Mouse (Mus musculus): ENCODE data around the gene Dchs1. TPM values are rescaled to one million over a fixed set of nuclear protein-coding genes. Genes with fewer than 3 reads are reported as not detected.

Dchs1 gene
- 15.0 and 17.7 TPM in 2 replicates for polyA plus RNA-seq (2014; fragmentation: Nextera tagmentation; extraction: Ambion mirVana)

DNA sequence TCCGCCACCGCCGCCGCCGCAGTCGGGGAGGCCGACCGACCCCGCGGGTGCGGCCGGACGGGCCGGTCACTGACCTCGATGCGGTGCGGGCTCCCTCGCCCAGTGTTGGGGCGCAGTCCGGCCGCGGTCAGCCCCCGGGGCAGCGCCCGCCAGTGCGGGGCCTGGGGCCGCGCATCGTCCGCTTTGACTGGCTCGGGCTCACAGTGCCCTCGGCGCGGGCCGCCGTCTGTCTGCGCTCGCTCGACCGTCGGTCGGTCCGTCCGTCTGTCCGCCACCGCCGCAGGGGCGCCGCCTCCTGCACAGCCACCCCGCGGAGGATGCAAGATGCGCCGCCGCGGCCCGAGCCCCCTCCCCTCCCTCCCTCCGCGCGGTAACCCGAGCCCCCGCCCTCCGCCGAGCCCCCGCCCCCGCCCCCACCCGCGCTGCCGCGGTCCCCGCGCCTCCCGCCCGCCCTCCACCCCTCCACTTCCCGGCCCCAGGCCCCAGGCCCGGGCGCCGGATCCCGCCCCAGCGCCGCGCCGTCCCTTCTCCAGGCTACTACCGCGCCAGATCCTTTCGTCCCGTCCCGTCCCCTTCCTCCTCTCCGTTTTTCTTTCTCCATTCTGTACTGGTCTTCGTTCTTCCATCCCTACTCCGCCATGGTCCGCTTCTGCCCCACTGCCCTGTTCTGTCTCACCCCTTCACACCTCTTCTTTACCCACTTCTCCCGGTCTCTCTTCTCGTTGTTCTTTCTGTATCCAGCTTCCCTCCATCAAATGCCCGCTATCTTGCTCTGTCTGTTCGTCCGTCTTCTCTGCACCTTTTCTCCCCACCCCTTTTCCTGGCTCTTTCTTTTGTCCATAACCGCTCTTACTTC is at the start of gene Dchs1:
Gene Dchs1, minus strand, starts transcription at position 370 of the 856 bp plus-strand sequence.
- ATAC-seq (ENCODE audit: low FRiP score) (peak; percentile 82), DNase-seq (ENCODE audit: low spot score) (peak; percentile 75)
- H3K9me3 ChIP-seq (ENCODE audit: control insufficient read depth, low read length): no peaks in the 10 kb centered on the region
- H3K9ac ChIP-seq (ENCODE audit: low read depth, low read length): peak within 1 kb of the TSS; percentile 98
- WGBS: 0% methylated on average over 19 of the region's 97 CpGs
- H3K4me3 ChIP-seq (ENCODE audit: low read depth, low read length): peak within 1 kb of the TSS; percentile 95
- peak within 1 kb of the TSS; percentile 94 for H3K27ac ChIP-seq (ENCODE audit: low read depth, low read length)
- H3K36me3 ChIP-seq (ENCODE audit: control insufficient read depth, insufficient read depth, low read length): no peaks in the 10 kb centered on the region
- peak within 1 kb of the TSS; percentile 74 for H3K4me2 ChIP-seq (replicated peaks; ENCODE audit: low read depth, low read length)
- no peaks in the 10 kb centered on the region for H3K27me3 ChIP-seq (ENCODE audit: control insufficient read depth, insufficient read depth, low read length)
- peaks cover 2% of the 10 kb centered on the region; the same call in 1 of the 2 replicates for H3K4me1 ChIP-seq (replicated peaks; ENCODE audit: control insufficient read depth, insufficient read depth, low read length)

DNA sequence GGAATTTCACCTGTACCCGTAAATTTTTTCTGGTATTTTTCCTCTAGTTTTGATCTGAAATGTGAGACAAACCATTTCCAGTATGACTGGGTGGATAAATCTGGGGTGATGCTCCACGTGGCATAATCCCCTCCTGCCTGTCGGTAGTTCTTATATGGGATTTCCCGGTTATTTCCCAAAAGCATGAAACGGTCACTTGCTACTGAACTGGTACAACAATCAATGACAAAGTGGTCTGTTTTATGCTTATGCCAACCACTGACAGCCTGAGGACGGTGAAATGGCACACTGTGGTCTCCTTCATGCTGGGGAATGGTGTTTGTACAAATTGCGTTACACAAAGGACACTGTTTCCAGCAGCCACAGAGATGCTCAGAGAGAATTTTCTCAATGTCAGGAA is 36.8 kb upstream of the Dchs1 start:
- Histone ChIP-seq H3K27ac (ENCODE audit: low read depth, low read length) (no peak overlapping the region), H3K9me3 (ENCODE audit: control insufficient read depth, low read length) (no peaks in the 10 kb centered on the region), H3K4me3 (ENCODE audit: low read depth, low read length) (no peak overlapping the region), H3K36me3 (ENCODE audit: control insufficient read depth, insufficient read depth, low read length) (no peaks in the 10 kb centered on the region), H3K4me1 (replicated peaks; ENCODE audit: control insufficient read depth, insufficient read depth, low read length) (no peaks in the 10 kb centered on the region), H3K4me2 (replicated peaks; ENCODE audit: low read depth, low read length) (no peak overlapping the region), H3K9ac (ENCODE audit: low read depth, low read length) (no peak overlapping the region), H3K27me3 (ENCODE audit: control insufficient read depth, insufficient read depth, low read length) (no peaks in the 10 kb centered on the region)
- ATAC-seq (ENCODE audit: low FRiP score) (no peak), DNase-seq (ENCODE audit: low spot score) (no peak)
- 86% methylated on average over 7 of the region's 7 CpGs for WGBS

DNA sequence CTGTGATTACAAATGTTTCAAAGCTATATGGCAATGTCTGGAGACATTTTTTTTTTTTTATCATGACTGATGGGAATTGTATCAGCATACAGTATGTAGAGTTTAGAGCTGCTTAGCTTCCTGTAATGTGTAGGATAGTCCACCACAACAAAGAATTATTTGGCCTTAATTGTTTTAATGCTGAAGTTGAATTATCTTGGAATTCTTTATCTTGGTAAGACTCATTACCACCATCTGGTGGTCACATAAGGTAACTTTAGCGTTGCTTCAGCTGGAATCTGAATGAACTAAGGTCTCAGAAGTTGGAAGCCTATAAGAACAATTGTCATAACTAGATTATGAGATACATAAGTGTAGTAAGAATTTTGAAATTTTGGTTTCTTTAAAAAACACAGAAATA is 31.0 kb upstream of the Dchs1 start:
- no peaks in the 10 kb centered on the region for H3K4me1 ChIP-seq (replicated peaks; ENCODE audit: control insufficient read depth, insufficient read depth, low read length)
- H3K27me3 ChIP-seq (ENCODE audit: control insufficient read depth, insufficient read depth, low read length): no peaks in the 10 kb centered on the region
- 0% methylated on average over 1 of the region's 1 CpGs for WGBS
- no peaks in the 10 kb centered on the region for H3K9me3 ChIP-seq (ENCODE audit: control insufficient read depth, low read length)
- H3K9ac ChIP-seq (ENCODE audit: low read depth, low read length): no peak overlapping the region
- H3K4me2 ChIP-seq (replicated peaks; ENCODE audit: low read depth, low read length): no peak overlapping the region
- ATAC-seq (ENCODE audit: low FRiP score): no peak
- no peak overlapping the region for H3K27ac ChIP-seq (ENCODE audit: low read depth, low read length)
- H3K36me3 ChIP-seq (ENCODE audit: control insufficient read depth, insufficient read depth, low read length): no peaks in the 10 kb centered on the region
- H3K4me3 ChIP-seq (ENCODE audit: low read depth, low read length): no peak overlapping the region
- DNase-seq (ENCODE audit: low spot score): peak; percentile 55

DNA sequence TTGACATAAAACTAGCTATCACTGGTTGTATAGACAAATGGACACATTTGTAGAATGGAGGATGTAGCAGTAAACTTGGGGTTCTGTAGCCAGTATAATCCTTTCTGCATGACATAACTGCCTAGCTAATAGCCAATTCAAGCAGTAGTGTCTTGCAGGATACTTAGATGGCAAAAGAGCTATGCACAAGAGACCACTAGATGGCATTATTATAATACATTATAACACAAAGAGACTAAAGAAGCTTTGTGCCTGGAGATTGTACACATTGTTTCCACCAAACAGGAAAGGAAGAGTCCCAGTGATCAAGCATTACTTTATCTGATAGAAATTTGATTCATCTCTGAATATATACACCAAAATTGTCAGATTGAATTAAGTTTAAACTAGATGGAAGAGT is 29.3 kb upstream of the Dchs1 start:
- Histone ChIP-seq H3K9me3 (ENCODE audit: control insufficient read depth, low read length) (no peaks in the 10 kb centered on the region), H3K9ac (ENCODE audit: low read depth, low read length) (no peak overlapping the region), H3K36me3 (ENCODE audit: control insufficient read depth, insufficient read depth, low read length) (no peaks in the 10 kb centered on the region), H3K4me3 (ENCODE audit: low read depth, low read length) (no peak overlapping the region), H3K4me2 (replicated peaks; ENCODE audit: low read depth, low read length) (no peak overlapping the region), H3K4me1 (replicated peaks; ENCODE audit: control insufficient read depth, insufficient read depth, low read length) (no peaks in the 10 kb centered on the region), H3K27ac (ENCODE audit: low read depth, low read length) (no peak overlapping the region), H3K27me3 (ENCODE audit: control insufficient read depth, insufficient read depth, low read length) (no peaks in the 10 kb centered on the region)
- ATAC-seq (ENCODE audit: low FRiP score) (no peak), DNase-seq (ENCODE audit: low spot score) (no peak)

GRCm38 (mm10) chr7:105813326-105813725 is 25.9 kb upstream of the Dchs1 start:
- Histone ChIP-seq H3K27ac (ENCODE audit: low read depth, low read length) (no peak overlapping the region), H3K4me2 (replicated peaks; ENCODE audit: low read depth, low read length) (no peak overlapping the region), H3K27me3 (ENCODE audit: control insufficient read depth, insufficient read depth, low read length) (no peaks in the 10 kb centered on the region), H3K9me3 (ENCODE audit: control insufficient read depth, low read length) (no peaks in the 10 kb centered on the region), H3K4me1 (replicated peaks; ENCODE audit: control insufficient read depth, insufficient read depth, low read length) (no peaks in the 10 kb centered on the region), H3K9ac (ENCODE audit: low read depth, low read length) (no peak overlapping the region), H3K4me3 (ENCODE audit: low read depth, low read length) (no peak overlapping the region), H3K36me3 (ENCODE audit: control insufficient read depth, insufficient read depth, low read length) (no peaks in the 10 kb centered on the region)
- no peak for ATAC-seq (ENCODE audit: low FRiP score)
- WGBS: 86% methylated on average over 3 of the region's 3 CpGs
- DNase-seq (ENCODE audit: low spot score): no peak

- Histone ChIP-seq H3K9ac (ENCODE audit: low read depth, low read length) (no peak overlapping the region), H3K4me1 (replicated peaks; ENCODE audit: control insufficient read depth, insufficient read depth, low read length) (no peaks in the 10 kb centered on the region), H3K4me2 (replicated peaks; ENCODE audit: low read depth, low read length) (no peak overlapping the region), H3K27me3 (ENCODE audit: control insufficient read depth, insufficient read depth, low read length) (no peaks in the 10 kb centered on the region), H3K36me3 (ENCODE audit: control insufficient read depth, insufficient read depth, low read length) (no peaks in the 10 kb centered on the region), H3K27ac (ENCODE audit: low read depth, low read length) (no peak overlapping the region), H3K4me3 (ENCODE audit: low read depth, low read length) (no peak overlapping the region), H3K9me3 (ENCODE audit: control insufficient read depth, low read length) (no peaks in the 10 kb centered on the region)
- DNase-seq (ENCODE audit: low spot score): no peak
- no peak for ATAC-seq (ENCODE audit: low FRiP score)
- WGBS: 83% methylated on average over 3 of the region's 3 CpGs
These were observed 25.1 kb upstream of the Dchs1 start for GRCm38 (mm10) chr7:105812566-105812965.

DNA sequence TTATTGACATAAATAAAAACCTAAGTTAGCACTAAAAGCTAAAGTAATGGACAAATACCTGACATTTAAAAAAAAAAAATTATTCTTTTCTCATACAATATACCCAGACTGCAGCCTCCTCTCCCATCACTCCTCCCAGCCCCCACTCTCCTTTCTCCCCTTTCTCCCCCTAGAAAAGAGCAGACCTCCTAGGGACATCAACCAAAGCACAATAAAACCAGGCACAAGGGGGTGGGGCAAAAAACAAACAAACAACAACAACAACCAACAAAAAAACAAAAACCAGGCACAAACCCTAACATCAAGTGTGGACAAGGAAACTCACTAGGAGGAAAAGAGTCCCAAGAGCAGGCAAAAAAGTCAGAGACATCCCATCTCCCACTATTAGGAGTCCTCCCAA is 24.1 kb upstream of the Dchs1 start:
- H3K4me3 ChIP-seq (ENCODE audit: low read depth, low read length): no peak overlapping the region
- DNase-seq (ENCODE audit: low spot score) (no peak), ATAC-seq (ENCODE audit: low FRiP score) (peak; percentile 33)
- H3K9ac ChIP-seq (ENCODE audit: low read depth, low read length): no peak overlapping the region
- no peaks in the 10 kb centered on the region for H3K4me1 ChIP-seq (replicated peaks; ENCODE audit: control insufficient read depth, insufficient read depth, low read length)
- no peaks in the 10 kb centered on the region for H3K9me3 ChIP-seq (ENCODE audit: control insufficient read depth, low read length)
- no peaks in the 10 kb centered on the region for H3K36me3 ChIP-seq (ENCODE audit: control insufficient read depth, insufficient read depth, low read length)
- H3K4me2 ChIP-seq (replicated peaks; ENCODE audit: low read depth, low read length): no peak overlapping the region
- no peak overlapping the region for H3K27ac ChIP-seq (ENCODE audit: low read depth, low read length)
- H3K27me3 ChIP-seq (ENCODE audit: control insufficient read depth, insufficient read depth, low read length): no peaks in the 10 kb centered on the region

GRCm38 (mm10) chr7:105810877-105811489 is 23.5 kb upstream of the Dchs1 start, which contains the start of gene Mrpl17:
Gene Mrpl17 (minus strand): TSS chr7:105811099.
- Histone ChIP-seq H3K27ac (ENCODE audit: low read depth, low read length) (peak within 1 kb of the TSS; percentile 72), H3K4me3 (ENCODE audit: low read depth, low read length) (peak within 1 kb of the TSS; percentile 81), H3K9me3 (ENCODE audit: control insufficient read depth, low read length) (no peaks in the 10 kb centered on the region), H3K27me3 (ENCODE audit: control insufficient read depth, insufficient read depth, low read length) (no peaks in the 10 kb centered on the region), H3K4me2 (replicated peaks; ENCODE audit: low read depth, low read length) (peak within 1 kb of the TSS; percentile 80), H3K4me1 (replicated peaks; ENCODE audit: control insufficient read depth, insufficient read depth, low read length) (no peaks in the 10 kb centered on the region), H3K36me3 (ENCODE audit: control insufficient read depth, insufficient read depth, low read length) (no peaks in the 10 kb centered on the region), H3K9ac (ENCODE audit: low read depth, low read length) (peak within 1 kb of the TSS; percentile 90)
- ATAC-seq (ENCODE audit: low FRiP score): peak; percentile 99
- under 1% methylated on average over 47 of the region's 52 CpGs for WGBS
- peak; percentile 100 for DNase-seq (ENCODE audit: low spot score)

Measured in hindbrain, embryonic 11.5 days (tissue).